Mouse (Mus musculus) neutrophil, adult 5-6 weeks (primary cell): ENCODE results near the gene Pla1a. TPM values are rescaled to one million over a fixed set of nuclear protein-coding genes. Genes with fewer than 3 reads are reported as not detected.

ENCODE experiments used
- ATAC-seq: fragments of 151-379, 151-347 bp; 2 replicates; pipeline ENCODE4 v1.8.0; 2017; ENCODE audit warnings: mild to moderate bottlenecking, moderate TSS enrichment; ENCODE audit not compliant: insufficient number of reproducible peaks, poor library complexity, low FRiP score, severe bottlenecking; ENCODE audit errors: extremely low read depth
- total RNA-seq: library from RNA; stranded (forward); fragments of 200-1000 nt; gene quantifications from 2 replicates; pipeline ENCODE4 v1.2.3, GENCODE M21; 2017

Gene Pla1a
- total RNA-seq, 1 experiment from 2014 or later, result 0.47 TPM

DNA sequence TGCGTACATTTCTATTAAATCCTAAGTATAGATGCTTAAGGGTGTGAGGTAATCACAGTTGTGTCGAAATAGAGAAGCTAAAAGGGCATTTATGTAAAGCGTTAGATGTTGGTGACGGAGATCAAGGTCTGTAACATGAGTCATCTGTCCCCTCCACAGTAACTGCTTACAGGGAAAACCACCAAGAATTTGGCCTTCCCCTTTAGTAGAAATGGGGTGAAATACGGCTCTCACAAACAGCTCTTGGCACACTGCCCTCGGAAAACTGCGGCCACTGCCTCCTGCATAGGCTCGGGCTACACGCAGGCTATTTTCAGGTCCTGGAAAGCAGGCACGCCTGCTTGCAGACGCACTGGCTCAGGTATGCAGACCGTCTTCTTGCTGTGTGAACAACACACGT is 36.8 kb downstream of the Pla1a start:
- ATAC-seq, result peak; percentile 71

- peak; percentile 20; the same call in 1 of the 2 replicates for ATAC-seq
Observed at GRCm38 (mm10) chr16:38395060-38395730, 37.8 kb downstream of the Pla1a start.

- ATAC-seq, result peak; percentile 85
Observed at GRCm38 (mm10) chr16:38394191-38394618, 38.7 kb downstream of the Pla1a start.

GRCm38 (mm10) chr16:38392126-38392894 is 40.6 kb downstream of the Pla1a start:
- ATAC-seq, result no peak

- no peak for ATAC-seq
Observed at GRCm38 (mm10) chr16:38390322-38390721, 42.6 kb downstream of the Pla1a start.

GRCm38 (mm10) chr16:38389284-38389893 is 43.6 kb downstream of the Pla1a start:
- ATAC-seq, result no peak

DNA sequence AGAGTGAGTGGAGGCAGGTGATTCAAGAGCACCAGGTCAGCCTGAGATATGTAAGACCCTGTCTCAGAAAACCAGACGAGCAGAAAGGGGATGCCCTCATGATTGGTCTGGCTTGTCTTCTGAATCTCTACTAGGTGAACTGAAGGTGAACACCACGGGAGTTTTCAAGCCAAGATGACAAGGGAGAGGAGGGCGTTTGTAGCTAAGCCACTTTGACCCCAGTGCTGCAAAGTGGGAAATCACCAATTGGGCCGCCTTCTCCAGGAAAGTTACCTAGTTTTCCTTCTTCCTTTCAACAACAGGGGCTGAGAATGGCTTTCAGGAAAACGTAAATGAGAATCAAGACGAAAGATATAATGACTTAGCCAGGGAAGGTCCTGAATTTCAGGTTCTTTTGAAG is 44.2 kb downstream of the Pla1a start:
- no peak for ATAC-seq

DNA sequence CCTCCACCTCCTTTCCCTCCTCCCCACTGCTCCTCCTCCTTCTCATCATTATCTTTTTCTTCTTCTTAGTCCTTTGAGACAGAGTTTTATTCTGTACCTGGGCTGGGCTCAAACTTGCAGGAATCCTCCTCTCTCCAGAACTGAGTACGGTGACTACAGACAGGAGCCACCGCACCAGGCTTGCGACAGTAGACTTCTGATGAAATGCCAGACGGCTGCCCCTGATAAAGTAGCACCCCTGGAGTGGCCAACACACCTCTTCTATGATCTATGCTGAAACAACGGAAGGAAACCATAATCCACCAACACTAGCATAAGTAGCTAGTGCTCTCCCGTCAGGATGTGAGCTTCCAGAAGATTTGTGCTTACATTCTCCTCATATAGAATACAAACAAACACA is 45.6 kb downstream of the Pla1a start:
- ATAC-seq, result no peak

DNA sequence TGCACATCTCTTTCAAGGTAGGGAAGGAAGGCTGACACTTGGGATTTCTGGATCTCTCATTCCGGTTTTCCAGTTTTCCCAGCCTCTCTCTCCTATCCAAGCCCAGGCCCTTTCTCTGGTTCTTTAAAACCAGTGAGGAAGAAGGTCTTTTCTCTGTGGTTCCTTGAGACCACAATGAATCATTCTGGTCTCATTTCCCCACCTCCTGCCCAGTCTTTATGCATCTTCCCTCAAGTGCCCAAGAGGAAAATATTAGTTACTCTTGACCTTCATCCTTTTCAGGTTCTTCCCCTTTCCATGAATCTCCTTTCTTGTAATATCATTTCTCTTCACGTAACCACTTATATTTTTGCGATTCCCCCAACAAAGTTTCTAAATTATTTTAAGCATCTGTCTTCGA is 47.2 kb downstream of the Pla1a start:
- ATAC-seq, result no peak

GRCm38 (mm10) chr16:38385184-38385634 is 47.7 kb downstream of the Pla1a start:
- no peak for ATAC-seq

DNA sequence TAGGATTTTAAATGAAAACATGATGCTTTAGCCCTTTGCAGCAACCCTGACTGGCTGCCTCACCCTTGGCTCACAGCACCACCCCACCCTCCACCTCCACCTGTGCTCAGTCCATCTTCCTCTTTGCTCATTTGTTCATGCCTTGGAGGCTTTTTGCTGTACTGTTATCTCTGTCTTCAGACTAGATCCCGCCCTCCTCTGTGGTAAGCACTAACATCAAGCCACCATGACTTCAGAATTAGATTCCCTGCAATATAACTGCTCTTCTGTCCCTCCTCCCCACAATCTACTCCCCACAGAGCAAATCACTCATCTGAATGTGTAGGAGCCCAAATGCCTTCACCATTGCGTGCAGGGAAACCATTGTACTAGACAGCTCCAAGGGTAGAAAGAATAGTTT is 49.3 kb downstream of the Pla1a start:
- ATAC-seq, result no peak

- ATAC-seq, result no peak
Observed at GRCm38 (mm10) chr16:38379926-38380325, 53.0 kb downstream of the Pla1a start.

- no peak for ATAC-seq
Observed at GRCm38 (mm10) chr16:38379493-38379892, 53.5 kb downstream of the Pla1a start.

DNA sequence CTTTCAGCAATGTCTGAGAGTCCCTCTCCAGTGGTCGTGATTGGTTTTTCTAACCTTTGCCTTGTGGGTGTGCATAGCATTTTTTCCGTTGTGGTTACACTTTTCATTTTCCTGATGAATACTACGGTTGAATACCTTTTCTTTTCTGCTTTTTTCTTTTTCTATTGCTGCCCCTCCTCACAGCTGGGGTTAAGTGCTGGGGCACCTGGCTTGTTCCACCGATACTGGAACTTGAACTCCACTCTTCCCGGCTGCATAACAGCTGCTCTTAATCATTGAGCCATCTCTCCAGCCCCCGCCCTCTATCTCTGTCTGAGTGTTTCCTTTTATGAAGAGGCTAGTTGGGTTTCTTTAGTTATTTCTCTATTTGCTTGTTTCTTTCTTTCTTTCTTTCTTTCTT is 53.9 kb downstream of the Pla1a start:
- ATAC-seq, result no peak

DNA sequence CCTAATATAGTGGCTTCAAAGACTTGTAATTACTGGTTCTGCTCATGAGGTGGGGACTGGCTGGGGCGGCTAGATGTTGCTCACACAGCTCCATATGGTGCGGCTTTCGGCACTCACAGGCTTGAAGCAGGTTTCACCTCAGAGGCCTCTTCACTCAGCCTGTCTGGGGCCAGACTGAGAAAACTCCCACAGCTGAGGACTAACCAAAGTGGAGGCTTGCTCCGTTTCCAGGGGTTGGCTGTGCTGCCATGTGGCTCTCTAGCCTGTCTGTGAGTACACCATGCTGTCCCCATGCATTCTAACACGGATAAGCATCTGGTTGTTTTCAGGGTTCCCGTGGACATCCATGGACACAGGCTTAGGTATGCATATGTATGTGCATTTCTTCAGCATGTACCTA is 54.4 kb downstream of the Pla1a start:
- ATAC-seq, result no peak

DNA sequence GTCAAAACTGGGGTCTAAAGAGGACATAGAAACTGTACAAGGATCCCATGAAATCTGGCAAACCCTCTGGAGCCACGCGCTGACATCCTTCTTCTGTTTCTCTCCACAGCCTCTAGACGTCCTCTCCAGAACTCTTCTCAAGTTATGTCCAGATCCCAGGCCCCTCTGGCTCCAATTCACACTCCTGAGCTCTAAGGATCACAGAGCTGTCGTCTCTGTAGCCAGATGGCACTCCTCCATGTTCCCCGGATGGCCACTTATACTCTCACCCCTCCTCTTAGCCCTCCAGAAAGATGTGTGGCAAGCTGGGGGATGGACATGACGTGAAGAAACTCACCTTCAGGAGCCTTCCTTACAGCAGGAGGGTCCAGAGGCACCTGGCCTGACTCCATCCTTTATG is 55.4 kb downstream of the Pla1a start:
- ATAC-seq, result no peak

GRCm38 (mm10) chr16:38376841-38377249 is 56.1 kb downstream of the Pla1a start:
- ATAC-seq, result 0 out of 2 replicates have a peak, but pooled peaks have one; percentile 14

DNA sequence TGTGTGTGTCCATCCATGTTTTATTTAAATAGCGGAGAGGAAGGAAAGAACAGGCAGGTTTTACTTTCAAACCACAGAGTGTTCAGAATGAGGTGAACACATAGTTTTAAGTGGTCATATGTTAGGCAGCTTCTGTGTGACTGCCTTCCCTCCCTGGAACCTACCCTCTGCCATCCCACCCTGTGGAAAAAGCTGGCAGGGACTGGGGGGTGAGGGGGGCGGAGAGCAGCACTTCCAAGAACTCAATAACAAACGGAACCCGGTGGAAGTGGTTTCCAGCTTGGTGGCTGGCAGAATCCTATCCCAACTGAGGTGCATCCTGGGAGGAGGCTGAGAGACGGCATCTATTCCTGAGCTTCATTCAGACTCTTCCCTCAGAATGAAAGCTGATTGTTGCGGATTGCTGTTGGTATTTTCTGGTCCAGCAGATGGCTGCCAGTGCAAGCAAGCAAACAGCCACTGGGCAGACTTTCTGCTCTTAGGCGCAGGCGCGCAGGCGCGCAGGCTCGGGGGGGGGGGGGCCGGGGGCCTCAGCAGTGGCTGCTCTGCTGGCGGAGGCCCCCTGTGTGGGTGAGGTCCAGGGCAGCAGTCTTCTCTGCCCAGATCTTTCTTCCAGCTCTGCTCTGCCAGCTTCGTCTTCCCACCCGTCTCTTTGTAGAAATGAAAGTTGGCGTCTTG is 56.6 kb downstream of the Pla1a start:
- ATAC-seq, result peak; percentile 53; the same call in 1 of the 2 replicates

DNA sequence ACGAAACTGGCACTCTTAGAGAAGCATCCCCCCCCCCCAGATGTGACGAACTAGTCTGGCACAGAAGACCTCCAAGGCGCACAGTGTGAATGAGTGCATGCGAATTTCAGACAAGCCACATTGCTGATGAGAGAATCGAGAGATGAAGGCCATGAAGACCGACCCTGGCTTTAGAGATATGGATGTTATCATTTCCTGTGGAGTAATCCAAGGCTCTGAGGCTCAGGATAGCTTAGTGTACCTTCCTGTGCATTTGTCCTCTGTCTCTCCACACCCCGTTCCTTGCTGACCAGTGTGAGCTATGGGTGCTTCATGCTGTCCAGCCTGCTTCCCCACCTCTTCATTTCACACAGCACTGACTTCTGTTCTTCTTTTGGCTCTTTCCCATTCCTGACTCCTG is 57.8 kb downstream of the Pla1a start:
- ATAC-seq, result no peak
